Mouse (Mus musculus): ENCODE measurements at regions not wholly inside any gene's neighbourhood (a gene's known extent, or its start where the extent isn't known, plus 50 kb on each side); places are given as distances from the start of the nearest gene placed in this dataset.
"Not testable (repeated sequence)": the region's sequence is repeated elsewhere in the genome, so short reads cannot be mapped to it uniquely, and the experiment has no call there.

DNA sequence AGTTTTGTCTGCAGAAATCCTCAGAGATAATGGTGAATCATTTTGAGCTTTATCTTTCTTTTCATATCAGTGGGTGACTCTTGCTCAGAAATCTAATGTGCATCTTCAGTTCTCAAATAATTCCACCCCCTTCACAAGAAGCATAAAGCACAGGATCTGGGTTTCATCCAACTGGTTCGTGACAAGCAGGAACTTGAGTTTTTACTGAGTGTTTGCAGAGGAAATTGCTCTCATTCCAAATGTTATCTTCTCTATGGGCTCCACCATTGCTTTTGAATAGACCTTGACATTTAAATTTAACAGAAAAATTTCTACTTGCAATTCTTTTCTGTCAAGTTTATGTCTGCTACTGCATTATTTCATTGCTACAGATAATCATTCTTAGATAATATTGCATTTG lies 443.1 kb downstream of the Arl4a start:
- no peak for DNase-seq (ENCODE audit: low read depth, low spot score)

DNA sequence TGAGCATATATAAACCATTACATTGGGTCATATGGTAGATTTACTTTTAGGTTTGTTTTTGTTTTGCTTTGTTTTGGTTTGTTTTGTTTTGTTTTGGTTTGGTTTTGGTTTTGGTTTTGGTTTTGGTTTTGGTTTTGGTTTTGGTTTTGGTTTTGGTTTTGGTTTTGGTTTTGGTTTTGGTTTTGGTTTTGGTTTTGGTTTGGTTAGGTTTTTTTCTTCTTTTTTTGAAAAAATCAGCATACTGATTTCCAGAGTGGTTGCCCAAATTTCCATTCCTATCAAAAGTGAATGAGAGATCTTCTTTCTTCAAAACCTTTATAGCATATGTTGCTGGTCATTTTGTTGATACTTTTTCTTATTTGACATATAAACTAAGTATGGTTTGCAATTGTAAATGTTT lies 444.0 kb downstream of the Arl4a start:
- DNase-seq (ENCODE audit: low read depth, low spot score) = not testable (repeated sequence)

DNA sequence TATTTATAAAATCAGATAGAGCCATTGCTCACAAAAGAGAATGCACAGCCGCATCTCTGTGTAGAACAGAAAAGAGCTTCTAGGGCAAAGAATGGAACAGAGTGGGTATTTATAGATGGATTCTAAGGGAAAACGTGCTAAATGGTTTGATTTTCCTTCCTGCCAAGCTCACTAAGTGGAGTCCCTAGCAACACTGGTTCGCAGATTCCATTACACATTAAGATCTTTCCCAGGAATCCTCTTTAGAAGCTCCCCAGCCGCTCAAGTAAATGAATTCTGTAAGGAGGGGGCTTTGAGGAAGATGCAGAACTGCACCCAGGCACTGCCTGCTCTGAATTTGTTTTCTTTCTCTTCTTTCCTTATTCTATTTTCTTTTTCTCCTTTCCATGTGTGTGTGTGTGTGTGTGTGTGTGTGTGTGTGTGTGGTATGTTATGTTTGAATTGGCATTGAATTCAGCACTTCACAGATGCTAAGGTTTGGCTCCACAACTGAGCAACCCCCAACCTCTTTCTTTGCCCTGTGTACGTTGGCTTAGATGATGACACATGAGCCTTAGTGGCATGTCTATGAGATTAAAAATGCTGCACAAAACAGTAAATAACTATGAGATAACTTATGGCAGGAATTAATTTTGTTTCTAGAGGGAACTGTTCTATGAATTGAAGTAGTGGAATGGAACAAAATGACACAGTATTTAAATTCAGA lies 450.5 kb downstream of the Arl4a start:
- DNase-seq (ENCODE audit: low read depth, low spot score) = no peak

DNA sequence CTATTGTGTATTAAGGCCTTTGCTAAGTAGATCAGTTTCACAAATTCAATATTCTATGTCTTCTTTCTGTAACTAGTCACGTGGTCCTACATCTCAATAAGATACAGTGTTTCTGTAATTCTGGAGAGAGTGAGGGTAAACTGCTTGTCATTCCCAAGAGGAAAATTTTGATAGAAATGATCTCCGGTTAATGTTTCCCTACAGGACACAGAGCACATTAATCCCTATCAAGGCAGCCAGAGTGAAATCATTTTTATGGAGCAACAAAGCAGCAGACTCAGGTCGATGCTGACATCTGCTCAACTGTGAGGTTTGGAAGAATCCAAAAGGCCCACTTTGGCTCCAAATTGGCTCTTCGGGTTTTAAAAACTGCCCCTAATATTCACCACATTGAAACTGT lies 451.7 kb downstream of the Arl4a start:
- DNase-seq (ENCODE audit: low read depth, low spot score) = no peak

DNA sequence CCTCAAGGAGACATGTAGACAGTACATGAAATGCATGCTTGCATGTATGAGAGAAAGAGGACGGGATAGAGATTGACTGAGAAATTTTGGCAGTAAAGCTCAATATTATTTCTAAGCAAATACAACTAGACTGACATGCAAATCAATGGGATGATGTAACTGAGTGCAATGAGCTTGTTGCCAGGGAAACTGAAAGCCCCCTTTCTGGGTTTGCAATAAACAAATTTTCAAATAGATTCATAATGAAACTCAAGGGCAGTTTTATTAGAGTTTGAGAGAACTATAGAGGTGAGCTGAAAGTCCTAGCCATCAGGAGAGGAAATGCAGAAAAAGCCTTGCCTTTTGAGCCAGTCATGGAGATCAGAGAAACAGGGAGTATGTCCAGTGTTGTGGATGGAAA lies 460.2 kb downstream of the Arl4a start:
- DNase-seq (ENCODE audit: low read depth, low spot score) = no peak

DNA sequence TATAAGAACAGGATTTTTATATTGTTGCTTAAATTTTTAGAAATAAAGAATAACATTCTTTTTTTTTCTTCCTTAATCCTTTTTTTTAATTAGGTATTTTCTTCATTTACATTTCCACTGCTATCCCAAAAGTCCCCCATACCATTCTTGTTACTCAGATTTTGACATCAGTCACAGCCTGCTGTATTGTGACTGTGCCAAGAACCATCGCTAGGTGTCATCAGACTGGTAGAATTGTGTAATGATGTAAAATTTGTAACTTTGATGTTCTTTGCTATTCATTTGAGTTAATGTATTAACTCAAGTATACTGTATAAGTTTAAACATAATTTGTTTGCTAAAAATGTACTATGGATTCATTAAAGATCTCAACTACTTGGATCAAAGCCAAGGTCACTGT lies 465.0 kb downstream of the Arl4a start:
- DNase-seq (ENCODE audit: low read depth, low spot score) = no peak

DNA sequence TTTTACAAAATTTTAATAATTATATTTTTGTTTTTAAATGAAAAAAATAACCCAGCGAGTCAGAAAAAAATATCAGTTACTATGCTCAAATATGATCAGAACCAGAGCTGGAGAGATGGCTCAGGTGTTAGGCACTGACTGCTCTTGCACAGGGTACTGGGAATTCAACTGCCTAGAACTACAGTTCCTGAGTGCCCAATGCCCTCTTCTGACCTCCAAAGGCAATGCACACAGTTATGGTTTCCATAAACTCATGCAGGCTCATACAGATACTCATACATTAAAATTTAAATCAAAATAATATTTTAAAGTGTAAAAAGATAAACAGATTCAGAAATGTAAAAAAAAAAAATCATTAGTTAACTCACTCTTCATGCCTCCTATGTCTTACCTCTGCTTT lies 465.7 kb downstream of the Arl4a start:
- DNase-seq (ENCODE audit: low read depth, low spot score) = no peak

DNA sequence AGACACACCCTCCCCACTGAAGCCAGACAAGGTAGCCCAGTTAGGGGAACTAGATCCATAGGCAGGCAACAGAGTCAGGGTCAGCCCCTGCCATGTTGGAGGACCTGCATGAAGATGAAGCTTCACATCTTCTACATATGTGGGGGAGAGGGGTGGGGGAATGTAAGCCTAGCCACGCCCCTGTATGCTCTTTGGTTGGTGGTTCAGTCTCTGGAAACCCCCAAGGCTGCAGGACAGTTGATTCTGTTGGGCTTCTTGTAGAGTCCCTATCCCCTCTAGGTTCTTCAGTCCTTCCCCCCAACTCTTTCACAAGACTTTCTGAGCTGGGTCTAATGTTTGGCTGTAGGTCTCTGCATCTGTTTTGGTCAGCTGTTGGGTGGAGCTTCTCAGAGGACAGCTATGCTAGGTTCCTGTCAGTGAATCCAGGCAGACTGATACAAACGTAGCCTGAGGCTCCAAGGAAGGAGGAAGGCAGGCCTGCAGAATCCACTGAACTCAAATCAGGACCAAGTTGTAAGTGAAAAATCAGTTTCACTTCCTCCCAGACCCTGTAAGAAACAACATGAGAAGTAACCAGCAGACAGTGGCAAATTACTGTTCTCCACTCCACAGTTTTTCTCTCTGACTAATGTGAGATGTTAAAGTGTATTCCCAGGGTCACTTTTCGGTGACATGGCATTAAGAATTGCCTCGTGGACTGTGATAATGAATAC lies 476.9 kb downstream of the Arl4a start:
- DNase-seq (ENCODE audit: low read depth, low spot score) = no peak

DNA sequence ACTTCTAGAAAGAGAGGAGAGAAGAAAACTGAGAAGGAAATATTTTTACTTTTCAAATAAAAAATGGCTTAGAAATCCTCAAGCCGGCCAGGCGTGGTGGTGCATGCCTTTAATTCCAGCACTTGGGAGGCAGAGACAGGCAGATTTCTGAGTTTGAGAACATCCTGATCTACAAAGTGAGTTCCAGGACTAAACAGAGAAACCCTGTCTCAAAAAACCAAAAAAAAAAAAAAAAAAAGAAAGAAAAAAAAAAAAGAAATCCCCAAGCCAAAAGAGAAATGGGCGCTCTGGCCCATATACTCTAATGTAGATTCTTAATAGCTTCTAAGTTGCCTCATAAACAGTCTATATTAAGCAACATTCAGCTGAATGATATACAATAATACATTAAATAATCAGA lies 479.3 kb downstream of the Arl4a start:
- DNase-seq (ENCODE audit: low read depth, low spot score) = no peak

DNA sequence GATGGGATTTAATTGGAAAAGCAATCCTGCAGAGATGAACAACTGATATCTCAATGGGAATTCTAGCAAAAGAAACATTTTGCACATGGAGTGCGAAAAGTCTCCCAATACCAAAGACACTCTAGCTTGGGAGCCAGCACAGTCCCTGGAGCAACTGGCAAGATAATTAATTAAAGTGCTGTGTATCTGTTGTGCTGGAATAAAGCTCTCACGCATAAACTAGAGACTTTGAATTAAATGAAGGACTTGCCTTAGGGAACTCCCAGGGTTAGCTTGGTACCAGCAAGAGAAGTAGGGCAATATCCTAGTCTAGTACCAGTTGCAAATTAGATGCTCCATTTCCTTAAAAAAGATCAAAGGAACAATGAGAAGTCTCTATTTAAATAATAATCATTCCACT lies 501.5 kb downstream of the Arl4a start:
- no peak for DNase-seq (ENCODE audit: low read depth, low spot score)

DNA sequence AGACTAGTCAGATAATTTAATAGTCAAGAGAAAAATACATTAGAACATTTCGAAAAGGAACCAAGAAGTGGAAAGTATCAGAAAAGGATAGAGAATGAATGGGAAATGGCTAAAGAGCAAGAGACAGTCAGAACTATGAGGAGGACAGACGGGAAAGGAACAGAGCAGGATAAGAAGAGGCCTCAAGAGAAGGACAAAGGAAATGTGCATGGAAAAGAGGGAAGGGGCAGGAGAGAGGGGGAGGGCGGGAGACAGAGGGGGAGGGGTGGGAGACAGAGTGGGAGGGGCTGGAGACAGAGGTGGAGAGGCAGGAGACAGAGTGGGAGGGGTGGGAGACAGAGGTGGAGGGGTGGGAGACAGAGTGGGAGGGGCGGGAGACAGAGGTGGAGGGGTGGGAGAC lies 509.7 kb downstream of the Arl4a start:
- no peak for DNase-seq (ENCODE audit: low read depth, low spot score)

DNA sequence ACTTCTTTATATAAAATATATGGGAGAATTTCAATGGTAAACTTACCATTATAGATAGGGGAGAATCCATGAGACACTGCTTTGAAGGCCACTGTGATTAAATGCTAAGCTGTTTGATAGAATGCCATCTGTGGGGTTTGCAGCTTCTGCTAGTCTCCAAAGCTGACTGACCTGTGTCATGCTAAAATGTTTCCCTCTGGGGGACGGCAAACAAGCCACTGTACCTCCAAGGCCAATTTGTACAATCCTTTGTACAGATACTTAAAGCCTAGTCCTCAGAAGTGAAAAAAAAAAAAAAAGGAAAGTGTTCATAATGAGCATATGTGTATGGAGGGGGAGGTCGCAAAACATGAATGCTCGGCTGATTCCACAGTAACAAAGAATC lies 510.6 kb downstream of the Arl4a start:
- DNase-seq (ENCODE audit: low read depth, low spot score) = peak; percentile 6

DNA sequence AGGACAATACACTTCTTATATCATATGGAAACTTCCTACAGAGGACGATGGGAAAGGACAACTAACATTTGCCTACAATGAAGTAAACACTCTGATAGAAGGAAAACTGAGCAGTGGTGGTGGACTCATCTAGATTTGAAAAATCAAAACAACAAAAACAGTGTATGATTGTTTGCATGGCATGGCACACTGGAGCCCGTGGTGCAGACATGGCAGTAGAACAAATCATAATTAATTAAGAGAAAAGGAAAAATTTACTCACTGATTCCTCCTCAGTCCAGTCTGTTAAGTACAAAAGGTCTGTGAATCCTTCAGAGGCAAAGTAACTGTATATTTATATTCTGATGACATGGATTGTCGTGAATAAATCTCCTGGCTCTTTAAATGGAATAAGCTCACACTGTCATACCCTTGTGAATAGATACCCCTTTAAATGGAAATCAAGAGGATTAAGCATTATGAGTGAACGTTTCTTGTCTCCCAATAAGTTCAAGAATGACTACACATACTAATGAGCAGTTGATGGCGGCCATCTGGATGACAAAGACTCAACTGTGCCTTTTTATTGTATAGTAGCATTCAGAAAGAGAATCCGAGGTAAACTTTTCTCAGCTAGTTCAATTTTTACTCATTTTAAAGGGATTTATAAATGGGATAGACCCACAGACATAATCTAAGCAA lies 511.1 kb downstream of the Arl4a start:
- no peak for DNase-seq (ENCODE audit: low read depth, low spot score)

DNA sequence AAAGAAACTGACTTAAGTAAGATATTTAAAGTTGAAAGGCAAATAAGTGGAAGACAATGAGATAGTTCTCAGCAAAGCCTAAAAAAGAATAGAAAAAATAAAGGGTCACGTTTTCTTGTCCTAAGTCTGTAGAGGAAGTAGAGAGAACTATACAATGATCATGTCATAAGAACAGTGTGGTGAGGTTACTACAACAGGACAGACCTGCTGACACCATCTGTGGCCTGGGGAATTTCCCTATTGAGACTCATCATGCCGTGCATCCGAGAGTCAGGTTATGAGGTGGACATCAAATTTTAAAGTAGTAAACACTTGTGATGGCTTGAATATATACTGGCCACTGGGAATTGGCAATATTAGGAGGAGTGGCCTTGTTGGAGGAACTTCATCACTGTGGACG lies 522.1 kb downstream of the Arl4a start:
- no peak for DNase-seq (ENCODE audit: low read depth, low spot score)

DNA sequence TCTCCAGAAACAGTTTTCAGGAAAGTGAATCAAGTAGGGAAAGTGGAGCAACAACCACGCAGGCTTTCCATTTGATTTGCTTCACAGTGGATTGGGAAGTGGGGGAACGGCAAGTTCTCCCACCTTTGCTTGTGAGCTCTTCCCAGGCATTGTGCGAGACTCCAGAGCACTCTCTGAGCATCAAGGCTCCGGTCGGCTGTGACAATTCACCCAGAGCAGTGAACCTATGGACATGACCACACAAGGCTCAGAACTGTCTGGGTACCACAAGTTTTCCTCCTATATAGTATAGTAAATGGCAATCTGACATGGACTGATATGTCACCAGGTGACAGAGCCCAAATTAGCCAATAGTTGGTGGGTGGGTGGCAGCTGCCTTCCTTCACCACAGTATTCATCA lies 527.0 kb downstream of the Arl4a start:
- DNase-seq (ENCODE audit: low read depth, low spot score) = no peak

DNA sequence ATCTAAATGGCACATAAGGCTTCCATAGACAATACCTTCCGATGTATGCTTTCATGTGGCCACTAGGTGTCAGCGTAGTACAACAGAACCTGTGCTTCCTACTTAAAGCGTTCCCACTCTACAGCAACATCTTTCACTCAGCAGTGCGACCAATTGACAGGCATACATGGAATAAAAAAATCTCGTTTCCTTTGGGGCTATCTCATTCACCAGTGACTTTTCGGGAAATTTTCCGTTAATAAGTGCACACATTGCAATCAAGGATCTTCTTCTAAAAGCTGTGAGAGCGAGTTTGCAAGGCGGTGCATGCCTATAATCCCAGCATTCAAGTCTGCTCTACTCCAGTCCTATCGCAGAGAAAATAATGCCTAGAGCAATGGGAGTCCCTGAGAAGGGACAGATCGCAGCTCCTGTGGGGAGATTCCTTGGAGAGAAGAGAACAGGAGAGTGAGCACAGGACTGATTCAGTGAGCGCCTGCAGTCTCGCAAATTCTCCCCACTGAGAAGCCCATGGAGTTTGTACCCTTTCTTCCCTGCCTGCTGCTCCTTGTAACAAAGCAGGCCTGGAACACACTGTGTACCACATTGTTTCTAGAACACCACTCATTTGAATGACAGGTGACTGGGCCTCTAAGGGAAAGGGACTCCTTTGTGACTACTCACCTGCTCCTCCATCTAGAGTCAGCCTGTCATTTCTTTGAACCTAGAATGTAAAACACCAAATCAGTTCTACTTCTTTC lies 527.6 kb downstream of the Arl4a start:
- DNase-seq (ENCODE audit: low read depth, low spot score) = peak; percentile 79

DNA sequence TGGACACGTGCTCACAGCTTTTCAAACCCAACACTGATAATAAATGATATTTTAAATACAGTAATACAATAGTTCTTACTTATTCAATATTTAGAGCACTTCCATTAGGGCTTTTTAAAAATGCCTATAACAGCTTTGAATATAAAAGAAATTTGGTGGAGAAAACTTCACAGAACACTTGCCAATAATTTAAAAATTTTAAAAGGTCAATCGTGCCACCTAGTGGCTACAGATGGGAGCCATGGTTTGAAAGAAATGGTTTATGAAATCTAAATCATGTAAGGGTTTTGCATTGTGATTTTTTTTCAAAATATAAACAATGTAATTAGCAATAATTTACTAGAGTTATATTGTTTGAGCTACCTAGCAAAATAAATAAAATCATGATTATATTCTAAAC lies 541.6 kb downstream of the Arl4a start:
- peak; percentile 9 for DNase-seq (ENCODE audit: low read depth, low spot score)

DNA sequence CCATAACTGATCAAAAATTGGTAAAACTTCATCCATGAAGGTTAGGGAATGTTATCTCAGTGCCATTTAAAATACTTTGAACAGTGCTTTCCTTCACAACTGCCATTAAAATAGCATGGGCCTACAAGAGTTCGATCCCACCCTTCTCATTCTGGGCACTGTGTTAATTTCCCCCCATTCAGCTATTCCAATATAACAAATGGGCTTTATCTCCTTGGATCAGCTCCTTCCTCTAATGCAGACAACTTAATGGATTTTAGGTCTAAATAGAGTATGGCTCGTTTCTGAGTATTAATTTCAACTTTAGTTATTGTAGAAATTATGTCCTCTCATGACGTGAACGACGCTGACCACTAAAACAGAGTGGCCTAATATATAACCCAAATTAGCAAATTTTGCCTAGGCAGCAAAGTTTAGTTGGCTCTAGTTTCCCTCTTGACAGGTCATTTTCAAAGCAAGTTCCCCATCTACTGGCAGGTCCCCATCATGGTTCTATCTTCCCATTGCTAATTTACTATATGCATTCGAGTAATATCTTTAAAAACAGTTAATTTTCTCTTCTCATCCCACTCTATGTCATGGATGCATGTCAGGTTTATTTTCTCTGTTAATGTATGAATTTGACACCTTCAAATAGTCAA lies 544.1 kb downstream of the Arl4a start:
- DNase-seq (ENCODE audit: low read depth, low spot score) = no peak

DNA sequence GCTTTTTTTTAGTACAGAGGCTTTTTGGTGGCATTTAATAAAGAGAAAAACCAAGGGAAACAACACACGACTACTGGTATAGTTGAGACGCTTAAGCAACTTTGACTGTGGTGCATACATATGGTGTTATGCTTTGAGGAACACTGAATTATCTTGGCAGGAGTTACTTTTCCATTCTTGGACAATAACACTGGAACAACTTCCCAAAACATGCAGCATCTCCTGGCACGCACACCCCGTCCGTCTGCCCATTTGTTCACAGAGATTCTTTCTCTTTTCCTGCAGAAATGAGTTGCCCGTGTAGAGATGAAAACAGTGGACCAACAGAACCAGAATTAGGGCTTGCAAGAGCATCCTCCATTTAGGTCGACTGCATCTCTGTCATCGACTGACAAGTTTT lies 544.7 kb downstream of the Arl4a start:
- DNase-seq (ENCODE audit: low read depth, low spot score) = no peak

DNA sequence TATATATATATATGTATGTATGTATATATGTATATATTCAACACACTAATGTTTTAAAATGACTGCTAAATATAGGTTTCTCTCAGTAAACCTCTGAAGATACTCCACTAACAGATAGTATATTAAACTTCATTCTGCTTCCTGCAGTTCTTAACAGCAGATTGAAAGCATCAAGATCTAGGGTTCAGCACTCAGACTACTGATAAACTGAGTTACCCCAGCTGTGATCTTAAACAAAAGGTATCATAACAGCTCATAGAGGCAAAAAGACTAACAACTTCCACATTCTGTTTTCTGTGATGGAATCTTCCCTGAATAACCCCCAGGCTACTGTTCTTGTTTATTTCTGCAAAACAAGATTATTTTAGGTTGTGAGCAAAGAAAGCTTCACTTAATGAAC lies 564.8 kb downstream of the Arl4a start:
- DNase-seq (ENCODE audit: low read depth, low spot score) = no peak

All from R1 (cell line).